Mouse (Mus musculus) left cerebral cortex, adult 2 months (tissue): ENCODE measurements at regions not wholly inside any gene's neighbourhood (a gene's known extent, or its start where the extent isn't known, plus 50 kb on each side); places are given as distances from the start of the nearest gene placed in this dataset.
"Not testable (repeated sequence)": the region's sequence is repeated elsewhere in the genome, so short reads cannot be mapped to it uniquely, and the experiment has no call there.

Source experiments
- DNase-seq, 2 experiments: peaks; one replicate each; pipeline ENCODE4 v3.0.0; 2021 to 2022; ENCODE audit warnings: low spot score in 2 of 2, mixed read lengths in 1 of 2; ENCODE audit errors: extremely low spot score in 1 of 2
- H3K27ac ChIP-seq: fragments of 200-600 bp; 2 replicates; pipeline ENCODE4 v1.8.1; 2022
- H3K4me3 ChIP-seq: fragments of 200-600 bp; 2 replicates; pipeline ENCODE4 v1.8.1; 2022
- CTCF ChIP-seq: fragments of 200-600 bp; IDR thresholded peaks from 2 replicates; pipeline ENCODE4 v1.8.1; 2022; ENCODE audit warnings: antibody characterized with exemption, mild to moderate bottlenecking, moderate library complexity
- intact Hi-C: fragments of 180-260 bp; cut with DNase I; formaldehyde crosslinking; loops from one replicate; pipeline ENCODE4 v1.15.1; 2025

- intact Hi-C loops, result no loop called here
- no peak for DNase-seq
- no peak for TF ChIP-seq CTCF
- no peak overlapping the region for H3K4me3 ChIP-seq
- no peak overlapping the region for H3K27ac ChIP-seq
Measured at GRCm38 (mm10) chr17:50346451-50347192, 53.2 kb upstream of the Dazl start.

DNA sequence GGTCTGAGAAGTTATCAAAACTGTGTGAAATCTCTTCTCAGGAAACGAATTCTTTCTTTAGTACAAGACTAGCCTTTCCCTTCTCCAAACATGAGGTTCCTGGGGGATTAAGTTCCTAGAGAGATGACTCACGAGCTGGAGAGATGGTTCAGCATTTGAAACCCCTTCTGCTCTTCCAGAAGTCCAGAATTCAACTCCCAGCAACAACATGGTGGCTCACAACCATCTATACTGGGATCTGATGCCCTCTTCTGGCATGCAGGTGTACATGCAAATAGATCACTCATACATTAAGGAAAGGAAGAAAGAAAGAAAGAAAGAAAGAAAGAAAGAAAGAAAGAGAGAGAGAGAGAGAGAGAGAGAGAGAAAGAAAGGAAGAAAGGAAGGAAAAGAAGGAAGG, 60.4 kb upstream of the Dazl start:
- H3K4me3 ChIP-seq, intact Hi-C loops, DNase-seq, H3K27ac ChIP-seq: not testable (repeated sequence)

GRCm38 (mm10) chr17:50354357-50354756, 60.9 kb upstream of the Dazl start:
- TF ChIP-seq CTCF, result no peak
- H3K4me3 ChIP-seq, result no peak overlapping the region
- H3K27ac ChIP-seq, result no peak overlapping the region
- intact Hi-C loops, result no loop called here
- no peak for DNase-seq

GRCm38 (mm10) chr17:50361657-50362233, 68.3 kb upstream of the Dazl start:
- H3K4me3 ChIP-seq, result no peak overlapping the region
- peak overlapping the region; percentile 19; the same call in 1 of the 2 replicates for H3K27ac ChIP-seq
- DNase-seq, result no peak
- intact Hi-C loops, result loop anchor here (5.0 kb wide), 1 partner anchor 46 kb away; no protein-coding TSS in a partner anchor
- TF ChIP-seq CTCF, result no peak

DNA sequence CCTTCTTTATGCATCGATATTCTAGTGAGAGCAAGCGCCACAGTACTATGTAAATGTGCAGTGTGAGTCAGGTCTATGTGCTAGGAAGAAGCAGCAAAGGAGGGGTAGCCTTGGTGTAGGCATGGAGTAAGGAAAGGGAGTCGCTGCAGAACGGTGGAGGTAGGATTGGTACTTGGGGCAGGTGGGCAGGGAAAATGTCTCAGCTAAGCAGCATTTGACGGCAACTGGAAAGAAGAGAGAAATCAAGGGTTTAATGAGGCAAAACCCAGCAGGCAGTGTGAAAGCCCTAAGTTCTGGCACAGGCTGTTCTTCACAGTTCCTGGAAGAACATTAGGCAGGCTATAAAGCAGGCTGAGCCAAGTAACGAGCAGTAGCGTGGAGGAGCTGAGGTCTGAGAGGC, 72.0 kb upstream of the Dazl start:
- H3K27ac ChIP-seq, result no peak overlapping the region
- DNase-seq, result no peak
- intact Hi-C loops, result no loop called here
- TF ChIP-seq CTCF, result no peak
- no peak overlapping the region for H3K4me3 ChIP-seq

- intact Hi-C loops, result no loop called here
Measured at GRCm38 (mm10) chr17:50366181-50366580, 72.7 kb upstream of the Dazl start.

DNA sequence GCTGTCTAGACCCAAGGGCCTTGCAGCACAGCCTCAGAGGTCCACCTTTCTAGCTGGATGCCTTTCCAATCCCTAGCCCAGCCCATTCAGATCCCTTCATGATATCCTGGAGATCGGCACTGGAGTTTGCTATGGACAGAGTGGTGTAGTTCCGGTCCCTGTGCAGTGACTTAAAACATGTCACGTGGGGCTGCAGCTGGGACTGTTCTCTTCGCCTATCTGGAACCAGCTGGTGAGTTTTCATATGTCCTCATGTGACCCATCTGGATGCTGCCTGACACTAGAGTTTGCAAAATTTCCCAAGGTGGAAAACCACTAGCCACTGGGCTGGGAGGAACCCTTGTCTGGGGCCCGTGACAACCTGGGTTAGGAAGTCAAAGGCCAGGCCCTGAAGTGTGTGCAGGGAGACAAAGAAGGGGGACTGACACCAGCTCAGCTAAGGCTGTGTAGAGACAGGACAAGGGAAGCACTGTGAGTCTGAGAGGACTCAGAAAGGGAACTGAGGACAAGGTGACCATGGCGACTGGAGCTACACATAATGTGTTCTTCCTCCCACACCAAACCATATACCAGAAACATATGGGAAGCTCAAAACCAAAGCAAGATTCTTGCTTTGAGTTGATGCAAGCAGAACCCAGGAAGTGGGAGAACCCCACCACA, 75.9 kb upstream of the Dazl start:
- TF ChIP-seq CTCF, result no peak
- no peak for DNase-seq
- H3K4me3 ChIP-seq, result no peak overlapping the region
- H3K27ac ChIP-seq, result no peak overlapping the region
- intact Hi-C loops, result no loop called here

More at GRCm38 (mm10) chr17:50366181-50366580, 72.7 kb upstream of the Dazl start:
- no peak overlapping the region for H3K4me3 ChIP-seq
- no peak overlapping the region for H3K27ac ChIP-seq
- TF ChIP-seq CTCF, result no peak
- DNase-seq, result no peak

GRCm38 (mm10) chr17:50370484-50370883, 77.0 kb upstream of the Dazl start:
- Histone ChIP-seq H3K27ac (no peak overlapping the region), H3K4me3 (no peak overlapping the region)
- no peak for TF ChIP-seq CTCF
- intact Hi-C loops, result no loop called here
- no peak for DNase-seq

DNA sequence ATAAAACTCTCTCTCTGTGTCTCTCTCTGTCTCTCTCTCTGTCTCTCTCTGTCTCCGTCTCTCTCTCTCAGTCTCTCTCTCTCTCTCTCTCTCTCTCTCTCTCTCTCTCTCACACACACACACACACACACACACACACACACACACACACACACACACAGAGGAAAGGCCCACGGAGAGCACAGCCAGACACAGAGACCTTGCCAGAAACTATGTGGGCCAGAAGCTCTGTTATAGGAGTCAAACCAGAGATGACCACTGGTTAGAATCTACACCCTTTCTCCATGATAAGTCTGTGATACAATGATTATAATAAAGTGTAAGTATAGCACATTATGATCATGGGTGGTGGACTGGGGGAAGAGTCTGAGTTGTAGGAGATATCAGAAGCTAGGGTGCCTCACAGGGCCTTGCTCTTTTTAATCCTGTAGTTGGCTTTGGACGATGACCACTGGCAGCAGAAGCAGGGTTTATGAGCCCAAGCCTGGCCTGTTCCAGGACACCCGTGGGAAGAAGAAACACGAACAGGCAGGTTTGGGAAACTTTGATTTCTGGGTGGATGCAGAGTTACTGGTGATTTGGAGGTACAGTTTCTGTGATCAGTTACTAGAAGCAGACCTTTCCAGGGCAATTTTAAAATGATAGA, 80.2 kb upstream of the Dazl start:
- TF ChIP-seq CTCF, result no peak
- intact Hi-C loops, result no loop called here

DNA sequence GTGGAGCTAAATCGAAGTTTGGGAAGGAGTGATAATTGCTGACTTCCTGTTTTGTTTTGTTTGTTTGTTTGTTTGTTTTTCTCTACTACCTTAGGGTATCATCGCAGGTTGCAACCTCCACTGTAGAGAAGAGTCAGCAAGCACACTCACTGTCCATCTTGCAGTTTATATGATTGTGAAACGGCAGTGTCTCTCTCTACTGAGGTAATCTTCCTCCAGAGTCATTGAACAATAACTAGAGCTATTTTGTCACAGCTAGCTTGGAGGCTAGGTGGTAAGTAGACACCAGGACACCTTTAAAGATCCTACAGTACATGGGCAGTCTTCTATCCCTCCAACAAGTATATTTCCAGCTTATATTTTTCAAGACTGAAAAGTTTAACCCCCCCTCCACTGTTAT, 82.0 kb upstream of the Dazl start:
- no peak for TF ChIP-seq CTCF
- intact Hi-C loops, result no loop called here
- H3K27ac ChIP-seq, result no peak overlapping the region
- no peak for DNase-seq
- H3K4me3 ChIP-seq, result no peak overlapping the region

More for the DNA sequence above, 80.2 kb upstream of the Dazl start:
- H3K27ac ChIP-seq, result no peak overlapping the region
- no peak for DNase-seq
- H3K4me3 ChIP-seq, result no peak overlapping the region

GRCm38 (mm10) chr17:50376708-50377107, 83.3 kb upstream of the Dazl start:
- no peak overlapping the region for H3K4me3 ChIP-seq
- intact Hi-C loops, result no loop called here
- no peak for TF ChIP-seq CTCF
- DNase-seq, result no peak
- H3K27ac ChIP-seq, result no peak overlapping the region
